Mouse (Mus musculus) intestine, postnatal 0 days (tissue): ENCODE data around the gene Asz1. TPM values are rescaled to one million over a fixed set of nuclear protein-coding genes. Genes with fewer than 3 reads are reported as not detected.

Source experiments
- ATAC-seq: fragments of 200-750 bp; cut with Nextera tagmentation; 2 replicates; pipeline ENCODE4 v1.8.0; 2017; ENCODE audit warnings: mild to moderate bottlenecking, moderate TSS enrichment, moderate library complexity
- H3K27ac ChIP-seq: fragments of 300-500 bp; sonication (generic); 2 replicates; pipeline ENCODE4 v1.5.1; 2014; ENCODE audit warnings: mild to moderate bottlenecking, low read depth, low read length, moderate library complexity
- H3K27me3 ChIP-seq: fragments of 300-500 bp; sonication (generic); replicated peaks from 2 replicates; pipeline ENCODE4 v1.6.1; 2014; ENCODE audit warnings: low read length, mixed read lengths; ENCODE audit not compliant: control insufficient read depth, insufficient read depth
- H3K36me3 ChIP-seq: fragments of 300-500 bp; sonication (generic); 2 replicates; pipeline ENCODE4 v1.6.1; 2014; ENCODE audit warnings: mild to moderate bottlenecking, moderate library complexity; ENCODE audit not compliant: control insufficient read depth, insufficient read depth
- H3K4me1 ChIP-seq: fragments of 300-500 bp; sonication (generic); replicated peaks from 2 replicates; pipeline ENCODE4 v1.6.1; 2014; ENCODE audit warnings: antibody characterized with exemption, low read length, mixed read lengths; ENCODE audit not compliant: control insufficient read depth, insufficient read depth
- H3K4me2 ChIP-seq: fragments of 300-500 bp; sonication (generic); replicated peaks from 2 replicates; pipeline ENCODE4 v1.6.1; 2014; ENCODE audit warnings: low read depth, mild to moderate bottlenecking, moderate library complexity
- H3K4me3 ChIP-seq: fragments of 300-500 bp; sonication (generic); 2 replicates; pipeline ENCODE4 v1.5.1; 2014; ENCODE audit warnings: low read depth, low read length
- H3K9ac ChIP-seq: fragments of 300-500 bp; sonication (generic); 2 replicates; pipeline ENCODE4 v1.6.1; 2014; ENCODE audit warnings: mild to moderate bottlenecking, low read depth, low read length
- H3K9me3 ChIP-seq: fragments of 300-500 bp; sonication (generic); 2 replicates; pipeline ENCODE4 v1.6.1; 2016; ENCODE audit warnings: mixed run types; ENCODE audit not compliant: control insufficient read depth
- CTCF ChIP-seq: sonication (generic); IDR thresholded peaks from 2 replicates; pipeline ENCODE4 v1.5.1; 2016; ENCODE audit warnings: low read depth, mild to moderate bottlenecking, control low read depth, antibody characterized with exemption, moderate library complexity
- WGBS: fragments of 180-500 bp; shearing (Covaris S2); extraction: QIAGEN DNeasy Blood & Tissue Kit; methylation state at CpG from one replicate; pipeline ENCODE4 v1.1.7; 2014; 5-methylcytosine and 5-hydroxymethylcytosine counted together
- polyA plus RNA-seq: library from polyadenylated mRNA; unstranded; fragments of >200 nt; fragmentation: Nextera tagmentation; extraction: Ambion mirVana; gene quantifications from 2 replicates; pipeline ENCODE4 v1.2.1, GENCODE M21; 2015

Gene Asz1
- polyA plus RNA-seq, 1 experiment from 2014 or later: 0.13 TPM

- no peaks in the 10 kb centered on the region for H3K36me3 ChIP-seq
- no peak overlapping the region for H3K4me3 ChIP-seq
- H3K4me2 ChIP-seq: no peak overlapping the region
- no peak for TF ChIP-seq CTCF
- H3K9ac ChIP-seq: no peak overlapping the region
- no peak for ATAC-seq
- no peaks in the 10 kb centered on the region for H3K9me3 ChIP-seq
- peaks cover 11% of the 10 kb centered on the region for H3K27me3 ChIP-seq
- 88% methylated on average over 8 of the region's 8 CpGs for WGBS
- H3K27ac ChIP-seq: no peak overlapping the region
- no peaks in the 10 kb centered on the region for H3K4me1 ChIP-seq
These were observed 84.6 kb downstream of the Asz1 start for GRCm38 (mm10) chr6:18024133-18024794.

GRCm38 (mm10) chr6:18013346-18013745, 95.5 kb downstream of the Asz1 start:
- no peak for TF ChIP-seq CTCF
- Histone ChIP-seq H3K9ac (no peak overlapping the region), H3K4me2 (no peak overlapping the region), H3K4me3 (no peak overlapping the region), H3K4me1 (no peaks in the 10 kb centered on the region), H3K9me3 (no peaks in the 10 kb centered on the region), H3K36me3 (no peaks in the 10 kb centered on the region), H3K27me3 (no peaks in the 10 kb centered on the region), H3K27ac (no peak overlapping the region)
- 68% methylated on average over 7 of the region's 7 CpGs for WGBS
- no peak for ATAC-seq

GRCm38 (mm10) chr6:18007356-18007755, 101.5 kb downstream of the Asz1 start:
- Histone ChIP-seq H3K27ac (no peak overlapping the region), H3K27me3 (no peaks in the 10 kb centered on the region), H3K36me3 (no peaks in the 10 kb centered on the region), H3K9me3 (no peaks in the 10 kb centered on the region), H3K4me3 (no peak overlapping the region), H3K4me1 (no peaks in the 10 kb centered on the region), H3K4me2 (no peak overlapping the region), H3K9ac (no peak overlapping the region)
- TF ChIP-seq CTCF: no peak
- ATAC-seq: no peak
- 63% methylated on average over 3 of the region's 3 CpGs for WGBS

GRCm38 (mm10) chr6:18002065-18002464, 106.8 kb downstream of the Asz1 start:
- no peak for ATAC-seq
- TF ChIP-seq CTCF: no peak
- H3K4me2 ChIP-seq: no peak overlapping the region
- no peaks in the 10 kb centered on the region for H3K9me3 ChIP-seq
- no peak overlapping the region for H3K27ac ChIP-seq
- H3K36me3 ChIP-seq: no peaks in the 10 kb centered on the region
- 88% methylated on average over 6 of the region's 6 CpGs for WGBS
- H3K4me3 ChIP-seq: no peak overlapping the region
- no peaks in the 10 kb centered on the region for H3K27me3 ChIP-seq
- H3K9ac ChIP-seq: no peak overlapping the region
- H3K4me1 ChIP-seq: no peaks in the 10 kb centered on the region

Other genes starting within 250 kb of the Asz1 start
- gene Wnt2, start 78.5 kb downstream of the Asz1 start, polyA plus RNA-seq: 0.34 and 0.57 TPM in 2 replicates
- gene Cftr, start 61.6 kb upstream of the Asz1 start, polyA plus RNA-seq: 7.4 and 7.8 TPM in 2 replicates